Mouse (Mus musculus) limb, embryonic 12.5 days (tissue): ENCODE measurements around the gene Schip1. TPM values are rescaled to one million over a fixed set of nuclear protein-coding genes. Genes with fewer than 3 reads are reported as not detected.
A peak's percentile ranks its signal among the peaks of the same experiment; 100 is the strongest.

Experiments used
- ATAC-seq: fragments of 200-750 bp; cut with Nextera tagmentation; 2 replicates; pipeline ENCODE4 v1.8.0; 2017; ENCODE audit warnings: low read depth, moderate TSS enrichment; ENCODE audit not compliant: insufficient number of reproducible peaks, insufficient read depth, low FRiP score, low TSS enrichment
- H3K27ac ChIP-seq: fragments of 300-500 bp; sonication (generic); 2 replicates; pipeline ENCODE4 v1.5.1; 2016; ENCODE audit warnings: mild to moderate bottlenecking, moderate library complexity
- H3K27me3 ChIP-seq: fragments of 300-500 bp; sonication (generic); 2 replicates; pipeline ENCODE4 v1.6.1; 2016; ENCODE audit warnings: mild to moderate bottlenecking, moderate library complexity
- H3K36me3 ChIP-seq: fragments of 300-500 bp; sonication (generic); 2 replicates; pipeline ENCODE4 v1.6.1; 2016; ENCODE audit warnings: mild to moderate bottlenecking, moderate library complexity
- H3K4me1 ChIP-seq: fragments of 300-500 bp; sonication (generic); replicated peaks from 2 replicates; pipeline ENCODE4 v1.6.1; 2016
- H3K4me2 ChIP-seq: fragments of 300-500 bp; sonication (generic); 2 replicates; pipeline ENCODE4 v1.6.1; 2016; ENCODE audit warnings: mild to moderate bottlenecking, moderate library complexity
- H3K4me3 ChIP-seq: fragments of 300-500 bp; sonication (generic); replicated peaks from 2 replicates; pipeline ENCODE4 v1.5.1; 2016; ENCODE audit warnings: mild to moderate bottlenecking
- H3K9ac ChIP-seq: fragments of 300-500 bp; sonication (generic); replicated peaks from 2 replicates; pipeline ENCODE4 v1.6.1; 2016; ENCODE audit warnings: mild to moderate bottlenecking, moderate library complexity
- H3K9me3 ChIP-seq: fragments of 300-500 bp; sonication (generic); 2 replicates; pipeline ENCODE4 v1.6.1; 2016; ENCODE audit warnings: mild to moderate bottlenecking, moderate library complexity
- WGBS: fragments of 180-500 bp; shearing (Covaris S2); methylation state at CpG from one replicate; pipeline ENCODE4 v1.1.7; 2016; 5-methylcytosine and 5-hydroxymethylcytosine counted together
- polyA plus RNA-seq: library from polyadenylated mRNA; unstranded; fragments of >200 nt; fragmentation: Nextera tagmentation; extraction: Ambion mirVana; gene quantifications from 2 replicates; pipeline ENCODE4 v1.2.1, GENCODE M21; 2016

Schip1 gene
- polyA plus RNA-seq, 1 experiment from 2014 or later = 31.6 TPM

DNA sequence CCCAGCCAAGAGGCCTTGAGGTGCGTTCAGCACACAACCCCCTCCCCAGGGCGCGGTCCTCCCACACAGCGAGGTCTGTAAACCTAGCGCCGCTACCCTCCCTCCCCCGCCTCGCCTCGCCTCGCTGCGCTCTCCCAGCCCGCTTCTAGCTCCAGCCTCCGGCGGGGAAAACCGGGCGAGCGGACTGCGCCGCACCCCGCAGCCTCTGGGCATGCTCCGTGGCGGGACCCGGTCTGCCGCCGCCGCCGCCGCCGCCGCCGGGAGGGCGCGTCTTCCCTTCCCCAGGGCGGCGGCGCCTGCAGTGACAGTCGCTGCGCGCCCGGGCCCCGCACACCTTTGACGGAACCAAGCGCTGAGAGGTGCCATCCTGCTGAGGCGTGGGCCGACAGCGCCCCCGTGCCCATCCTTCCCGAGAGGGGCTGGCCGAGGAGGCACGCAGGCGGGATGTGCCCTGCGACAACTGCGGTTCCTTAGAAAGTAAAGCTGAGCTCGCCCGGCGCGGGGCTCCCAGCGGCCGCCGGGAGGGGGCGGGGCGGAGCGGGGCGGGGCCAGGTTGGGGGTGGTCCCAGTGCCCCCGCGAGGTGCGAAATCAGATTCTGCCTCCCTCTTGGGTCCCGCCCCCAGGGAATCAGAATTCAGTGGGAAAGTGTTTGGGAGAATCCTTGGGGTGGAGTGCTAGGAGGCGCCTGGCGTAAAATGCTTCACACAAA is 429.1 kb downstream of the Schip1 start:
- peak overlapping the region; percentile 81 for H3K9ac ChIP-seq
- H3K4me2 ChIP-seq = peak overlapping the region; percentile 98
- ATAC-seq = peak; percentile 37
- peaks cover 20% of the 10 kb centered on the region for H3K27me3 ChIP-seq
- no peaks in the 10 kb centered on the region for H3K36me3 ChIP-seq
- no peaks in the 10 kb centered on the region for H3K9me3 ChIP-seq
- H3K27ac ChIP-seq = peak overlapping the region; percentile 87
- under 1% methylated on average over 56 of the region's 70 CpGs for WGBS
- peaks cover 43% of the 10 kb centered on the region for H3K4me1 ChIP-seq
- H3K4me3 ChIP-seq = peak overlapping the region; percentile 74

DNA sequence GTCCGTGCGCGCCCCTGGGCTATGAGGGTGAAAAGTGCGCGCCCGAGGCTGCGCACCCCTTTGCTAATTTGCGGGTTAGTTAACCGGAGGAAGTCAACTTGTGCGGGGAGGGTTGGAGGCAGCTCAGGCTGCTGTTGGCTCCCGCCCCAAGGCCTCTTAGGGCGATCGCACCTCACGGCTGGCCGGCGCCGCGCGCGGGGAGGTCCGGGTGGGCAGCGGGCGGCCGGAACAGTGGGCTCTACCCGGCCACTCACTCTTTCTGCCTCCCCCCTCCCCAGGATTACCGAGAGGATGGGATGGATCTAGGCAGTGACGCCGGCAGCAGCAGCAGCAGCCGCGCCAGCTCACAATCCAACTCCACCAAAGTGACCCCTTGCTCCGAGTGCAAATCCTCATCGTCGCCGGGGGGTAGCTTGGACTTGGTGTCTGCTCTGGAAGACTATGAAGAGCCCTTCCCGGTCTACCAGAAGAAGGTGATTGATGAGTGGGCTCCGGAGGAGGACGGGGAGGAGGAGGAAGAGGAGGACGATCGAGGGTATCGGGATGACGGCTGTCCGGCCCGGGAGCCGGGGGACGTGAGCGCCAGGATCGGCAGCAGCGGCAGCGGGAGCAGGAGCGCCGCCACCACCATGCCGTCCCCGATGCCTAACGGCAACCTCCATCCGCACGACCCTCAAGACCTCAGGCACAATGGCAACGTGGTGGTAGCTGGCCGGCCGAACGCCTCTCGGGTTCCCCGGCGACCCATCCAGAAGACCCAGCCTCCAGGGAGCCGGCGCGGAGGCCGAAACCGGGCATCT is 429.9 kb downstream of the Schip1 start:
- peak overlapping the region; percentile 98 for H3K4me2 ChIP-seq
- WGBS = under 1% methylated on average over 68 of the region's 68 CpGs
- H3K36me3 ChIP-seq = no peaks in the 10 kb centered on the region
- peak; percentile 30 for ATAC-seq
- peaks cover 22% of the 10 kb centered on the region for H3K27me3 ChIP-seq
- peak overlapping the region; percentile 81 for H3K9ac ChIP-seq
- no peaks in the 10 kb centered on the region for H3K9me3 ChIP-seq
- H3K4me1 ChIP-seq = peaks cover 38% of the 10 kb centered on the region
- H3K27ac ChIP-seq = peak overlapping the region; percentile 78
- H3K4me3 ChIP-seq = peak overlapping the region; percentile 74

DNA sequence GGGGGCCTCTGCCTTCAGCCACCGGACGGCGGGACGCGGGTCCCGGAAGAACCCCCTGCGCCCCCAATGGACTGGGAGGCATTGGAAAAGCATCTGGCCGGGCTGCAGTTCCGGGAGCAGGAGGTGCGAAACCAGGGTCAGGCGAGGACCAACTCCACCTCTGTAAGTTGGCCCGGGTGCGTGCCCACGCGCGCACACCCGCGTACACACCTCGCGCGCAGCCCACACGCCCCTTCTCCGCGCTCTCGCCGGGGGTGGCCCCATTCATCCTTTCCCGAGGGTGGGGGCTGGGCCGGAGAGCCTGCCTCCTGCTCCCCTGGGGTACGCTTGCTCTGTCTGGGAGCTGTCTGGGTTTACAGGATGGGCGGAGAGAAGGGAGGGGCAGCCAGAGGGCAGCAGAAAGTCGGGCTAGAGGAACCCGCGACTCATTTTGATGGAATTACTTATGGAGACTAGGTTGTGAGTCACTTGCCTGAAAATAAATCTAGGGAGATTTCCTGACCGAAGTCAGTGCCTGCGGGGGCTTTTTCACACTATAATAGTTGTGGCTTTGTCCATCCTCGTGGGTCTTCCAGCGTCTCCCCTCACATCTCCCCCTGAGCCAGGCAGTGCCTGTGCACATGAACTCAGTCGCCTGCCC is 430.6 kb downstream of the Schip1 start:
- peak overlapping the region; percentile 81 for H3K9ac ChIP-seq
- H3K4me3 ChIP-seq = peak overlapping the region; percentile 74
- WGBS = under 1% methylated on average over 38 of the region's 38 CpGs
- peak; percentile 30; the same call in 1 of the 2 replicates for ATAC-seq
- peak overlapping the region; percentile 98 for H3K4me2 ChIP-seq
- H3K36me3 ChIP-seq = no peaks in the 10 kb centered on the region
- no peaks in the 10 kb centered on the region for H3K9me3 ChIP-seq
- H3K27ac ChIP-seq = peak overlapping the region; percentile 78
- H3K27me3 ChIP-seq = peaks cover 23% of the 10 kb centered on the region
- peaks cover 38% of the 10 kb centered on the region for H3K4me1 ChIP-seq

DNA sequence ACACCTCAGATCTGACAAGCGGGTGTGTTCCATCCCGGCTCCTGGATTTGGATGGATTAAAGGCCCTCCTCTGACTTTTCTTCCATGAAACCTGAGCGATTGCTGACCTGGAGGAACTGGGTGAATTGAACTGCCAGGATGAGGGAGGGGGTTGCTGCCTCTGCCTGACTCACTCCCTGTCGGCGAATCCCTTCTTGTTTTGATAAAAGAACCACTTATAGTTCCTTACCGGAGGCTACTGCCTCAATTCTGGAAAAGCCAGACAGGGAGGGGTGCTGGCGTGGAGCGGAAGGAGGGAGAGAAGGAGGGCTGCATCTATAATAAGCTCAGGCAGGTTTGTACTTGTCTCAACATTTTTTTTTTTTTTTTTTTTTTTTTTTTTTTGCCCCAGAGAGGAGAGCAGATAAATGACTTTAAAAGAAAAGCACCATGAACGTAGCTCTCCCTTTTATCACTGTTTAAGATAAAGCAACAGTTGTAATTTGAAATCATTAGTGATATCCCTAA is 431.2 kb downstream of the Schip1 start:
- peak overlapping the region; percentile 81 for H3K9ac ChIP-seq
- no peaks in the 10 kb centered on the region for H3K9me3 ChIP-seq
- peak overlapping the region; percentile 98 for H3K4me2 ChIP-seq
- peak overlapping the region; percentile 74 for H3K4me3 ChIP-seq
- no peak for ATAC-seq
- 3% methylated on average over 9 of the region's 9 CpGs for WGBS
- H3K4me1 ChIP-seq = peaks cover 38% of the 10 kb centered on the region
- H3K27ac ChIP-seq = peak overlapping the region; percentile 78
- H3K27me3 ChIP-seq = peaks cover 22% of the 10 kb centered on the region
- no peaks in the 10 kb centered on the region for H3K36me3 ChIP-seq

DNA sequence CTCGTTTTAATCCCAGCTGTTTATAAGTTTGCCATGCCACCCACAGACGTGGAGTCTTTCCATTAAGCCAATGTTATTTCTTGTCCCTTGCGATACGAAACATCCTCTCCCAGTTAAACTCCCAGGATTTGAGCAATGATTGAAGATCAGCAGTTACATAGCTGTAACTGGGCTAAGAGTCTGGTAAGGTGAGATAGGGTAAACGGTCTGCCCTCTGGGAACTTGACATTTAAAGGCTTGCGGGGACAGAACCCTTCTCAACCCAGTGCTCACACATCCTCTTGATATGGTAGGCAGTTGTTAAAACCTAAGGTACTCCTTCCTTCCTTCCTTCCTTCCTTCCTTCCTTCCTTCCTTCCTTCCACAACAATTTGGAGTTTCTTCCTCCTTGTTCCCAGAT is 431.9 kb downstream of the Schip1 start:
- H3K36me3 ChIP-seq = no peaks in the 10 kb centered on the region
- 45% methylated on average over 6 of the region's 6 CpGs for WGBS

DNA sequence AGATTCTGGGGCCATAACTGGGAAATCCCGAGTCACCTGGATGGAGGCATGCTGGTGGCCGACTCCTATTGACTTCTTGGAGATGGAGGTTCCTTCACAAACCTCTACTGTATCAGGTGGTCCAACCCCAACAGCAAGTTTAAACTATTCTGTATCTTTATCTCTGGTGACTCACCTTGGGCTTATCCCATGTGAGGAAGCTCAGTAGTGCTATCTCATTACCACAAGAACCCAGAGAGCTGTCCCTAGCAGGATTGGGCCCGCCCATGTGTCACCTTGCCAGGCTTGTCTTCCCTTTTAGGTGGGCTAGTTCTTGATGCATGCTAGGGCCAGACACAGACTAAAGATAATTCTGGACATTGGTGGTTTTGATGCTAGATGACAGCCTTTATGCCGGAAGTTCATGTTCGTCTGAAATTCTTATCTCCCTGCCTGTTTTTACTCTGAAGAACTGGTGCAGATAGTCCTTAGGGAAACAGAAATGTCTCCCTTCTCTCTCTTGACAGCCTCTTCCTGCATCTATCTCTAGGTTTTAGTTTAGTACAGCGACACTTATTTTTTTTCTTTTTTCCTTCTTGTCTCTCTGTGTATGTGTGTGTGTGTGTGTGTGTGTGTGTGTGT is 435.0 kb downstream of the Schip1 start:
- Histone ChIP-seq H3K4me1 (peaks cover 13% of the 10 kb centered on the region), H3K36me3 (no peaks in the 10 kb centered on the region), H3K9me3 (no peaks in the 10 kb centered on the region), H3K27me3 (peaks cover 13% of the 10 kb centered on the region; the same call in 1 of the 2 replicates), H3K9ac (no peak overlapping the region), H3K4me3 (no peak overlapping the region), H3K27ac (no peak overlapping the region), H3K4me2 (no peak overlapping the region)
- WGBS = 91% methylated on average over 6 of the region's 6 CpGs
- no peak for ATAC-seq

More for the DNA sequence above, 431.9 kb downstream of the Schip1 start:
- H3K4me3 ChIP-seq = no peak overlapping the region; the same call in 1 of the 2 replicates
- H3K4me2 ChIP-seq = peak overlapping the region; percentile 98
- H3K27me3 ChIP-seq = peaks cover 19% of the 10 kb centered on the region
- no peak overlapping the region for H3K27ac ChIP-seq
- no peak for ATAC-seq
- H3K9me3 ChIP-seq = no peaks in the 10 kb centered on the region
- peaks cover 35% of the 10 kb centered on the region for H3K4me1 ChIP-seq
- no peak overlapping the region for H3K9ac ChIP-seq

DNA sequence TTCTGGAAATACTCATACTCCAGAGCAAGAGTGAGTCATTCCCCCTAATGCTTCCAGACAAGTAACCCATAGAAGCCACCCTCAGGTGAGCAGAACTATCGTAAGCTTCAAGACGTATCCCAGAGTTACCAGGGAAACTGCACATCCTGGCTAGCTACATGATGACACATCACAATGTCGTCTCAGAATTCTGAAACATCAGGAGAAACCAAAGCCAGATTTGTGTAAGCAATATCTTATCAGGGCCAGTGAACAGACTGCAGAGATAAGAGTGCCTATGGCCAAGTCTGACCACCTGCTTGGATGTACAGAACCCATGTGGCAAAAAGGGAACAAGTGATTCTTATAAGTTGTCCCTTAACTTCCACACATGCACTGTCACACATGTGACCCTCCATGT is 440.2 kb downstream of the Schip1 start:
- Histone ChIP-seq H3K9me3 (no peaks in the 10 kb centered on the region), H3K4me1 (no peaks in the 10 kb centered on the region), H3K9ac (no peak overlapping the region), H3K27me3 (no peaks in the 10 kb centered on the region), H3K36me3 (0 out of 2 replicates have a peak, but pooled peaks cover 2% of the 10 kb centered on the region), H3K4me2 (no peak overlapping the region), H3K4me3 (no peak overlapping the region), H3K27ac (no peak overlapping the region)
- WGBS = 92% methylated on average over 3 of the region's 3 CpGs
- ATAC-seq = no peak

DNA sequence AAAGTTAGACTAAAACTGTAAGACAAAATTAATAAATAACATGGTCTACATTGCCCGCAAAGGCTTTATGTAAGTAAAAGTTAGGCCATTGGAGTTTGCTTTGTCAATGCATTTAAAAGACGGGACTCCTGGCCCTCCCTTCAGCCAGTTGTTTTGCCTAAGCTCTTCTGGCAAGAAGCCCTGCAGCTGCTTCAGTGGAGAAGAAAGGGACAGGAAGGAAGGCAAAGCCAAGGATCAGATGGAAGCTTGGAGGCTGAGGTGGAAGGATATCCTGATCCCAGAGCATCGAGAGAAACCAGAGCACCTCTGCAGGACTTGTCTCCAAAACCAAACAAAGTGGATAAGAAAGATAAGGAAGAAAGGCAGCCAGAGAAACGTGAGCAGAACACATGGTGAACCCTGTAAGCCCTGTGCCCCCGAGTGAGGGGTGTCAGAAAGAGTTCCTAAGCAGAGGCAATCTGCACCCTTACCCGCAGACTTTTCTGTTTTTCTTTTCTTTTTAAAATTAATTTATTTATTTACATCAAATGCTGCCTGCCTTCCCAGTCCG is 442.2 kb downstream of the Schip1 start:
- H3K9me3 ChIP-seq = no peaks in the 10 kb centered on the region
- no peak overlapping the region for H3K4me2 ChIP-seq
- H3K4me1 ChIP-seq = no peaks in the 10 kb centered on the region
- H3K4me3 ChIP-seq = no peak overlapping the region
- H3K9ac ChIP-seq = no peak overlapping the region
- no peak overlapping the region for H3K27ac ChIP-seq
- no peaks in the 10 kb centered on the region for H3K27me3 ChIP-seq
- 0 out of 2 replicates have a peak, but pooled peaks cover 2% of the 10 kb centered on the region for H3K36me3 ChIP-seq
- 61% methylated on average over 7 of the region's 7 CpGs for WGBS
- ATAC-seq = no peak

DNA sequence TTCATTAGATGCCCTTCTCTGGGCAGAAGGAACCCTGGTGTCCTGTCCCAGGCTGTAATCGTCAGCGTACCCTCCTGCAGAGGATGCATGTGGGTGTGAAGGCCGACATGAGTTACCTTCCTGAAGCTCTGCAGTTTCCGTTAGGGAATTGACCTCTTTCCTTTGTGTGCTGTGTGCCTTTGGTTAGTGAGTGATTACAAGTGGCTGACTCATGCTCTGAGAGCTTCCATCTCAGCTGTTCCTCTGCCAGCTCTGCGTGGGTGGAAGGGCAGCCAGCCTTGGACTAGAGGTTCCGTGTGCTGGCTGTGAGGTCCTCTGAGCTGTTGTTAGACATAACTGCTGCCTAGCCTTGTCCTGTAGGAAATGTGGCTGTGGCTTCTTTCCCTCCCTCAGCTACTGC is 444.0 kb downstream of the Schip1 start:
- no peaks in the 10 kb centered on the region for H3K4me1 ChIP-seq
- H3K27ac ChIP-seq = peak overlapping the region; percentile 29; the same call in 1 of the 2 replicates
- WGBS = 64% methylated on average over 6 of the region's 6 CpGs
- H3K9me3 ChIP-seq = no peaks in the 10 kb centered on the region
- ATAC-seq = no peak
- H3K9ac ChIP-seq = no peak overlapping the region
- 0 out of 2 replicates have a peak, but pooled peaks cover 2% of the 10 kb centered on the region for H3K36me3 ChIP-seq
- H3K4me2 ChIP-seq = no peak overlapping the region
- H3K4me3 ChIP-seq = no peak overlapping the region
- no peaks in the 10 kb centered on the region for H3K27me3 ChIP-seq

DNA sequence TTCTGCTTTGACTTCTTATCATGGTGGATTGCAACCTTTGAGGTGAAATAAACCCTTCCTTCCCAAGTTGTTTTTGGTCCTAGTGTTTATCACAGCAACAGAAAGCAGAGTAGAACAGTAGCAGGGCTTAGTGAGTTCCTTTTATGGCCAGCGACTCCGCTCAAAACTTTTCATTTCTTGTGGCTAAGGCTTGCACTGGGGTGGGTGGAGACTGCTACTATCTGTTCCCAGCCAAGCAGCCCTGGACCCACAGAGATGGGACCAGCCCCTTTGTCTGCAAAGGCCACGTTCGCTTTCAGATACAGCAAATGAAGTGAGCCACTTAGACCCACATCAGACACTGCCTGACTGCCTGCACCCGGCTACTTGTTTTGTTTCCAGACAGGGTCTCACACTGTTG is 446.3 kb downstream of the Schip1 start:
- no peak for ATAC-seq
- no peak overlapping the region for H3K9ac ChIP-seq
- H3K36me3 ChIP-seq = 0 out of 2 replicates have a peak, but pooled peaks cover 2% of the 10 kb centered on the region
- WGBS = 89% methylated on average over 5 of the region's 5 CpGs
- H3K9me3 ChIP-seq = no peaks in the 10 kb centered on the region
- H3K4me3 ChIP-seq = no peak overlapping the region
- no peak overlapping the region for H3K27ac ChIP-seq
- no peaks in the 10 kb centered on the region for H3K4me1 ChIP-seq
- no peak overlapping the region for H3K4me2 ChIP-seq
- no peaks in the 10 kb centered on the region for H3K27me3 ChIP-seq
